Mouse (Mus musculus) kidney, embryonic 16.5 days (tissue): ENCODE data around the gene Lrrtm4. TPM values are rescaled to one million over a fixed set of nuclear protein-coding genes. Genes with fewer than 3 reads are reported as not detected.
A peak's percentile ranks its signal among the peaks of the same experiment; 100 is the strongest.

Source experiments
- ATAC-seq: fragments of 200-750 bp; cut with Nextera tagmentation; 2 replicates; pipeline ENCODE4 v1.8.0; 2017; ENCODE audit warnings: moderate TSS enrichment; ENCODE audit not compliant: low FRiP score, low TSS enrichment
- H3K27ac ChIP-seq: fragments of 300-500 bp; sonication (generic); 2 replicates; pipeline ENCODE4 v1.5.1; 2014; ENCODE audit warnings: low read length
- H3K27me3 ChIP-seq: fragments of 300-500 bp; sonication (generic); 2 replicates; pipeline ENCODE4 v1.6.1; 2014; ENCODE audit warnings: low read length, control low read depth, mixed read lengths; ENCODE audit not compliant: insufficient read depth
- H3K36me3 ChIP-seq: fragments of 300-500 bp; sonication (generic); 2 replicates; pipeline ENCODE4 v1.6.1; 2014; ENCODE audit warnings: low read length, control low read depth, mixed read lengths; ENCODE audit not compliant: insufficient read depth
- H3K4me1 ChIP-seq: fragments of 300-500 bp; sonication (generic); 2 replicates; pipeline ENCODE4 v1.6.1; 2014; ENCODE audit warnings: low read length, control low read depth, mixed read lengths; ENCODE audit not compliant: insufficient read depth
- H3K4me2 ChIP-seq: fragments of 300-500 bp; sonication (generic); replicated peaks from 2 replicates; pipeline ENCODE4 v1.6.1; 2014; ENCODE audit warnings: low read depth, low read length
- H3K4me3 ChIP-seq: fragments of 300-500 bp; sonication (generic); 2 replicates; pipeline ENCODE4 v1.5.1; 2014; ENCODE audit warnings: mild to moderate bottlenecking, low read length
- H3K9ac ChIP-seq: fragments of 300-500 bp; sonication (generic); replicated peaks from 2 replicates; pipeline ENCODE4 v1.6.1; 2014; ENCODE audit warnings: low read length
- H3K9me3 ChIP-seq: fragments of 300-500 bp; sonication (generic); 2 replicates; pipeline ENCODE4 v1.6.1; 2016; ENCODE audit warnings: low read length, control low read depth
- WGBS: fragments of 180-500 bp; shearing (Covaris S2); extraction: QIAGEN DNeasy Blood & Tissue Kit; methylation state at CpG from one replicate; pipeline ENCODE4 v1.1.7; 2014; 5-methylcytosine and 5-hydroxymethylcytosine counted together
- polyA plus RNA-seq: library from polyadenylated mRNA; unstranded; fragments of >200 nt; fragmentation: Nextera tagmentation; extraction: Ambion mirVana; gene quantifications from 2 replicates; pipeline ENCODE4 v1.2.1, GENCODE M21; 2015

Gene Lrrtm4
- polyA plus RNA-seq, 1 experiment from 2014 or later = 0.35 TPM

- no peak overlapping the region for H3K9ac ChIP-seq
- no peaks in the 10 kb centered on the region for H3K36me3 ChIP-seq
- WGBS = 70% methylated on average over 3 of the region's 3 CpGs
- H3K27ac ChIP-seq = no peak overlapping the region
- no peaks in the 10 kb centered on the region for H3K9me3 ChIP-seq
- H3K27me3 ChIP-seq = no peaks in the 10 kb centered on the region
- H3K4me3 ChIP-seq = no peak overlapping the region
- ATAC-seq = no peak
- no peaks in the 10 kb centered on the region for H3K4me1 ChIP-seq
- H3K4me2 ChIP-seq = no peak overlapping the region
These were observed 247.1 kb downstream of the Lrrtm4 start for GRCm38 (mm10) chr6:80265746-80266145.

DNA sequence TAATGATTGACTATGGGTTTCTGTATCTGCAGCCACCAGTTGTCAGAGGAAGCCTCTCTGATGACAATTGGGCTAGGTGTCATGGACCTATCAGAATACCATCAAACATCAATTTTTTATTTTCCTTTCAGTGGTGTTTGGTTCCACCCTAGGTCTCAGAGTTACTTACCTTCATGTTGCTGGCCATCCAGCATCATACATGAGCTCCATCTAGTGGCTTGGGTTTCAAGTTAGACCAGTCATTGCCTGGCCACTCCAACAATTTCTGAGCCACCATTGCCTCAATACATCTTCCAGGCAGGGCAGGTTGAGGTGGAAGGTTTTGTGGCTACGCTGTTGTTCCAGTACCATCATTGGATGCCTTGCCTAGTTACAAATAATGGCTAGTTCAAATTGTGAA, 268.3 kb downstream of the Lrrtm4 start:
- WGBS = 86% methylated on average over 1 of the region's 1 CpGs
- Histone ChIP-seq H3K27ac (no peak overlapping the region), H3K4me1 (no peaks in the 10 kb centered on the region), H3K27me3 (no peaks in the 10 kb centered on the region), H3K36me3 (no peaks in the 10 kb centered on the region), H3K9me3 (no peaks in the 10 kb centered on the region), H3K4me3 (no peak overlapping the region), H3K9ac (no peak overlapping the region), H3K4me2 (no peak overlapping the region)
- no peak for ATAC-seq

DNA sequence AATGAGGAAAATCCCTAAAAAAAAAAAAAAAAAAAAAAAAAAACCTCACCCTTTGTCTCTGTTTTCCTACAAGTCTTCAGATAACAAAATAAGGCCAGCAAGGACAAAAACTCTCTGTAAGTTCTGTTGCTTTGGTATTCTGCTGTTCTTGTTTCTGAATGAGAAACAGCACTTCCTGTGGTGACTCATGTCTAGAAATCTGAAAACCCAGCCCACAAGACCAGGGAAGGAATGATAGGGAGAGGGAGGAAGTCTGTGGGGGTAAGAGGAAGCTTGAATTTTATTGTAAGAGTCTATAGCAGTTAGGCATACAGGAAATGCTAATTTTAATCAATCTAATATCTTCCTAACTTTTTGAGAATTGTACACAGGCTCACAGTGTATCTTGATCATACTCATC, 283.2 kb downstream of the Lrrtm4 start:
- Histone ChIP-seq H3K27me3 (no peaks in the 10 kb centered on the region), H3K4me2 (no peak overlapping the region), H3K27ac (no peak overlapping the region), H3K36me3 (no peaks in the 10 kb centered on the region), H3K9me3 (no peaks in the 10 kb centered on the region), H3K4me3 (no peak overlapping the region), H3K9ac (no peak overlapping the region), H3K4me1 (no peaks in the 10 kb centered on the region)
- ATAC-seq = no peak

DNA sequence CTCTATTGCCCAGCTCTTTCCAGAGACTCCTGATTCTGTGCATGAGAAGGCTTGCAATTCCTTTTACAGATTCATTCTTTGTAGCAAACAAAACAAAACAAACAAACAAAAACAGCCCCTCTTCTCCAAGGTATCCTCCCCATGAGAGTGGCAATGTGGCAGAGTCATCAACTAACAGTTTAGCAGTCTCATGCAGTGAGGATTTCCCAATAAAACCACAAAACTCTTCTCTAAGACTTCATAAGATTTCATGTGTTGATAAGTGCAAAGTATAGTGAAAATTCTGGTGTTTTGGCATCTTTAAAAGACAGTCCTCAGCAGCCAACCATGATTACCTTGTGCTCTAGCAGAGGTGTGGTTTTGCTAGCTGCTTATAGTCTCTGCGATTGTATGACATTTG, 284.9 kb downstream of the Lrrtm4 start:
- Histone ChIP-seq H3K4me2 (no peak overlapping the region), H3K36me3 (no peaks in the 10 kb centered on the region), H3K27ac (no peak overlapping the region), H3K9ac (no peak overlapping the region), H3K27me3 (no peaks in the 10 kb centered on the region), H3K4me1 (no peaks in the 10 kb centered on the region), H3K4me3 (no peak overlapping the region), H3K9me3 (no peaks in the 10 kb centered on the region)
- no peak for ATAC-seq
- WGBS = 92% methylated on average over 1 of the region's 1 CpGs

GRCm38 (mm10) chr6:80328391-80328790, 309.7 kb downstream of the Lrrtm4 start:
- H3K4me3 ChIP-seq = no peak overlapping the region
- no peak overlapping the region for H3K4me2 ChIP-seq
- 58% methylated on average over 3 of the region's 3 CpGs for WGBS
- H3K4me1 ChIP-seq = no peaks in the 10 kb centered on the region
- H3K9ac ChIP-seq = no peak overlapping the region
- H3K9me3 ChIP-seq = no peaks in the 10 kb centered on the region
- no peaks in the 10 kb centered on the region for H3K36me3 ChIP-seq
- ATAC-seq = 0 out of 2 replicates have a peak, but pooled peaks have one; percentile 15
- no peaks in the 10 kb centered on the region for H3K27me3 ChIP-seq
- H3K27ac ChIP-seq = no peak overlapping the region

DNA sequence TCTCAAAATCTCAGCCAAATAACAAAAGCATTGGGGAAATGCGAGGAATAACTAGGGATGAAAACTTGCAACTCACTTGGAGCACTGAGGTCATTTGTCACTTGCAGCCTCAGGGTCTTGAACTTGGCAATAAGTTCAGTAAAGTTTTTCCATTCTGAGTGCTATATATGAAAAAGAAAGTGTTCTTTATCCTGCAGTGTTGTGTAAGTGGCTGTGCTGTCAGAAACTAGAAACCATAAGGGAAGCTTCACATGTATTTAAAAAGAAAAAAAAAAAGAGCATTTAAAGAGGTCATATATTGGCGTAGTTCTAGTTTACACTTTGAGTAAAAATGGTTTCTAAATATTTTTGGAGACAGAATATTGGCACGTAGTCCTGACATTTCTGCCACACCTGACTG, 313.1 kb downstream of the Lrrtm4 start:
- Histone ChIP-seq H3K9me3 (no peaks in the 10 kb centered on the region), H3K27me3 (no peaks in the 10 kb centered on the region), H3K9ac (no peak overlapping the region), H3K27ac (no peak overlapping the region), H3K4me2 (no peak overlapping the region), H3K4me3 (no peak overlapping the region), H3K4me1 (no peaks in the 10 kb centered on the region), H3K36me3 (no peaks in the 10 kb centered on the region)
- ATAC-seq = no peak
- 66% methylated on average over 3 of the region's 3 CpGs for WGBS

- Histone ChIP-seq H3K27ac (no peak overlapping the region), H3K4me2 (no peak overlapping the region), H3K9me3 (no peaks in the 10 kb centered on the region), H3K9ac (no peak overlapping the region), H3K4me1 (no peaks in the 10 kb centered on the region), H3K27me3 (no peaks in the 10 kb centered on the region), H3K4me3 (no peak overlapping the region), H3K36me3 (no peaks in the 10 kb centered on the region)
- no peak for ATAC-seq
- 77% methylated on average over 1 of the region's 1 CpGs for WGBS
These were observed 333.6 kb downstream of the Lrrtm4 start for GRCm38 (mm10) chr6:80352307-80352706.

GRCm38 (mm10) chr6:80357092-80357491, 338.4 kb downstream of the Lrrtm4 start:
- no peaks in the 10 kb centered on the region for H3K4me1 ChIP-seq
- no peak overlapping the region for H3K4me2 ChIP-seq
- H3K36me3 ChIP-seq = no peaks in the 10 kb centered on the region
- no peak overlapping the region for H3K9ac ChIP-seq
- no peak for ATAC-seq
- no peak overlapping the region for H3K27ac ChIP-seq
- no peaks in the 10 kb centered on the region for H3K9me3 ChIP-seq
- H3K4me3 ChIP-seq = no peak overlapping the region
- H3K27me3 ChIP-seq = no peaks in the 10 kb centered on the region
- 75% methylated on average over 1 of the region's 1 CpGs for WGBS

DNA sequence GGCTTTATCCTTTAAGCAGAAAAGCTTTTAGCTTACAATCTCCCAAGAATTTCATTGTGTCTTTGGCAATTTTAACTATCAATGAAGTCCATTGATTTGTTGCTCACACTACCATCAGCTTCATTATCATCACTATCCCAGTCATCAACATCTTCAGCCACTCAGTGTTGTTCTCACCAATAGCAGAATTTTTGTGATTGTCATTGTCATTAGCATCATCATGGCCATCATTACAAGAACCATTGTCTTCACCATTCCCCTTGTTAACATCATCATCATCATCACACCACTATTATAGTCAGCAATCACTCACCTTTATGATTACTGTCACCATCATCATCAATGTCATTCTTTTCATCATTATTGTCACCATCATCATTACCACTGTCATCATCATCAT, 344.9 kb downstream of the Lrrtm4 start:
- H3K4me1 ChIP-seq = no peaks in the 10 kb centered on the region
- no peaks in the 10 kb centered on the region for H3K27me3 ChIP-seq
- H3K4me3 ChIP-seq = no peak overlapping the region
- no peaks in the 10 kb centered on the region for H3K36me3 ChIP-seq
- no peaks in the 10 kb centered on the region for H3K9me3 ChIP-seq
- H3K4me2 ChIP-seq = no peak overlapping the region
- ATAC-seq = no peak
- H3K27ac ChIP-seq = no peak overlapping the region
- H3K9ac ChIP-seq = no peak overlapping the region

GRCm38 (mm10) chr6:80366532-80366931, 347.9 kb downstream of the Lrrtm4 start:
- Histone ChIP-seq H3K4me2 (no peak overlapping the region), H3K27me3 (no peaks in the 10 kb centered on the region), H3K27ac (no peak overlapping the region), H3K36me3 (no peaks in the 10 kb centered on the region), H3K9ac (no peak overlapping the region), H3K4me1 (no peaks in the 10 kb centered on the region), H3K4me3 (no peak overlapping the region), H3K9me3 (no peaks in the 10 kb centered on the region)
- ATAC-seq = no peak
- 77% methylated on average over 4 of the region's 4 CpGs for WGBS

DNA sequence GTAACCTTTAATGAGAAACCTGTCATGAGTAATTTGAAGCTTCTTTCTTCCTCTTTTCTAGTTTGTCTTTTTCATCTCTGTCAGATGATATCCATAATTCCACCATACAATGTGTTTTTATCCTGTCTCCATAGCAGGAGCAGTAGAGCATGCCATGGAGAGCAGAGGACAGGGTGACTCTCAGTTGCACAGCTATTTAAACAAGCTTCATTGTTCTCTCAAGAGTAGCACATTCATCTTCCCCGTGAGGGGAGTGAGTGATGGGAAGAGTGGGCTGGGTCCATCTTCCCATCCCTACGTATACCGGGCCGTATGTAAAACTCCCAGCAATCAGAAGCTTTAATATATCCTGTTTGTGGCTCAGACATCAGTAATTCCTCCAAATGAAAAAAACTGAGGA, 370.9 kb downstream of the Lrrtm4 start:
- Histone ChIP-seq H3K9me3 (no peaks in the 10 kb centered on the region), H3K4me1 (no peaks in the 10 kb centered on the region), H3K27ac (no peak overlapping the region), H3K27me3 (no peaks in the 10 kb centered on the region), H3K9ac (no peak overlapping the region), H3K4me3 (no peak overlapping the region), H3K4me2 (no peak overlapping the region), H3K36me3 (no peaks in the 10 kb centered on the region)
- WGBS = 59% methylated on average over 4 of the region's 4 CpGs
- ATAC-seq = no peak
